Mouse (Mus musculus): ENCODE results near the gene Shb. TPM values are rescaled to one million over a fixed set of nuclear protein-coding genes. Genes with fewer than 3 reads are reported as not detected.

Gene Shb
- 10 to 100 TPM; 17.1 to 20.0 (median 18.9) TPM for total RNA-seq (2022)

DNA sequence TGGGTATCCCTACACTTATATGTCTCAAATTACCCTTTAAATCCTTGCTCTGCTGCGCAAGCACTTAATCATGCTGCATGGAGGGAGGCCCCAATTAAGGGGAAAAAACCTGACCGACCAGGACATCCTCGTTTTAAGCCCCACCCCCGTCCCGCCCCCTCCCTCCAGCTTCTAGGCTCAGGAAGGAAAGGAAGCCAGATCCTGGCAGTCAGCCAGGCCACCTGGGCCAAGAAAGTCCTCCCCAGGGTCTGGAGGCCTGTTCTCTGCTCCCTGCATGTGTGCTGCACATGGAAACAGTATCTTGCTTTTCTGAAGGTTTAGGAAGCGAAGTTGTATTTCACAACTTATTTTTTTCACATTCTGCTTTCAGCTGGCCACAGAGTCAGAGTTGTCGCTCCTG is at the start of gene Shb:
Gene Shb, minus strand, starts transcription at position 96 of the 400 bp plus-strand sequence.
- no peak for DNase-seq (ENCODE audit: low spot score in 2 of 2)

DNA sequence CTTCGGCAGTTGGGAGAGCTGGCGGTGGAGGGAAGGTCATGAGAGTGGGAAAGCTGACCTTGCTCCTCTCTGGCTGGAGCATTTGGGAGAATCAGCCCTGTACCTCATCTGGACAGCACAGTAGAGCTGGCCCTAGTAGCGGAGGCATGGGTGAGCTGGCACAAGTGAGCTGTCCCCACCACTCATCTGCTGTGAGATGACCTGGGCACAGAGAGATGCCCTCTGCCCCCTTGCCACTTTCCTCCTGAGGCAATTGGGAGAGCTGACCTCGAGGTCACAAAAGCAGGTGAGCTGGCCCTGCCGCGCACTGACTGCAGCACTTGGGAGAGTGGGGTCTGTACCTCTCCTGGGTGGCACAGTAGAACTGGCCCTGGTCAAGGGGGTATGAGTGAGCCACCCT is 48.8 kb upstream of the Shb start:
- no peak for DNase-seq (ENCODE audit: low spot score in 2 of 2)

DNA sequence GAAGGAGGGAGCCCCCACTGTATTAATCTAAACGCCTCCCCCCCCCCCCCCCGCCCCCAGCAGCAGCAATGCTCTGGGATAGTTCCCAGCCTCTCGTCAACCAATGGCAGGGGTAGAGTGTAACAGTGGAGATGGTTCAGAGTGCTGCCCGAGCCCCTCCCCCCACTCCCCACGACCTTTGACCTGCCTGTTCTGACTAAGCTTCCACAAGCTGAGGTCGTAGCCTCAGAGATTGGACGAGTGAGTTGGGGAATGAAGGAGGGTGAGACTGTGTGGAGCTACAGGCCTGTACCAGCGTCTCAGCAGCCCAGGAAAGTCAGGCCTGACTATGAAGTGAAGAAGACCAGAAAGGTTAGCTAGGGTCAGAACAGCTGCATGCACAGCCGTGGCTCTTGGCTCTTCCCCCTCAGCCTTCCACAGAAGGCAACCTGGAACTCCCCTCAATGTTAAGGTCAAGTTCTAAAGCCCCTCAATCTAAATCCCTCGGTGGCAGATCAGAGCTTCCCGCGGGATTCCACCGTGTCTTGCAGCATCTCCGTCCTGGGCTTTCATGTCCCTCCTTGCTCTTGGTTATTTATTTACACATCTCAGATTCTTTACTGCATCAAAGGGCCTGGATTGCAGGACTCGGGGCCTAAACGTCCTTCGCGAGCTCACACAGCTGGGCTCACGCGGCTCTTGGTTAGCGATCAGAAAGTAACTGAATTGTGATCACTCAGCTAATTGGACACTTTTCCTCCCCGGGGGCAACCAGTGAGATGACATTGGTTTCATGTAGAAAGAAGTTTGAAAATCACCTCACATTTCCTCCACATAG is 46.5 kb upstream of the Shb start:
- no peak for DNase-seq (ENCODE audit: low spot score in 2 of 2)

DNA sequence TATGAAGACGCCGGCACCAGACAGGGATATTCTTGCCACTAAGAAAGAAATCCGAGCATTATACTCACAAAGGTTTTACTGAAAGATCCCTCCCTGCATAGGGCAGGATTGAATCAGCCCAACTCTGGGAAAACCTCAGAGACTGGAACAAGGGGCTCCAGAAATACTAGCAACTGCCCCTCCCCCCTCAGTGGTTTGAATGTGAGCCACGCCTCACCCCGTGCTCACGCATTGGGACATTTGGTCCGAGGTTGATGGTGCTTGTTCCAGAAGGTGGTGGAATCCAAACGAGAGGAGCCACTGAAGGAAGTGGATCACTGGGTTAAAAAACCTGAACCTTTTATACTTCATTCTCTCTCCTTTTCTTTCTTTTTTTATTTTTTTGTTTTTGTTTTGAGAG is 45.4 kb upstream of the Shb start:
- no peak for DNase-seq (ENCODE audit: low spot score in 2 of 2)

DNA sequence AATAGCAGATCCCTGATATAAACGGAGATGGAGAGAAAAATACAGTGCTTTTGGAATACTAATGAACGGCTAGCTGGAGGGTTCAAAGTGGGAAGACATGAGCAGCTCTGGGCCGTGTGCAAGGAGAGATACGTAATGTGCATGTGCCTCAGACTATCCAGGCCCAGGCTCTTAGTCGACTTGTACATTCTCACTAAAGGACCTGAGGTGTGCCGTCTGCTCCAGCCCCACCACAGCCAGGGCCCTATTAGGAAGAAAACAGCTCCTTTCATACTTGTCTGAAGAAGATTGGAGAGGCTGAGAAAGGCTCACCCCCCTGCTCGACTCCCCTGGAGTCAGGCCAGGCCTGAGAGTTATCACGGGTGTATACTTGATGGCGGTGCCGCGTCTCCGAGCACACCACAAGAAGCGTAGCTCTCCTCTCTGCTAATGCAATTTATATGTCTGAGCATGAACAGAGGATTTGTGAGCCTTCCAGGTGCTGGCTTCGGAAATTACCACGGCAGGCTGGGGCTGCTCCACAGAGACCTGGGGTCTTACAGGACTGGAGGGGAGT is 42.4 kb upstream of the Shb start:
- DNase-seq (ENCODE audit: low spot score in 2 of 2): no peak

DNA sequence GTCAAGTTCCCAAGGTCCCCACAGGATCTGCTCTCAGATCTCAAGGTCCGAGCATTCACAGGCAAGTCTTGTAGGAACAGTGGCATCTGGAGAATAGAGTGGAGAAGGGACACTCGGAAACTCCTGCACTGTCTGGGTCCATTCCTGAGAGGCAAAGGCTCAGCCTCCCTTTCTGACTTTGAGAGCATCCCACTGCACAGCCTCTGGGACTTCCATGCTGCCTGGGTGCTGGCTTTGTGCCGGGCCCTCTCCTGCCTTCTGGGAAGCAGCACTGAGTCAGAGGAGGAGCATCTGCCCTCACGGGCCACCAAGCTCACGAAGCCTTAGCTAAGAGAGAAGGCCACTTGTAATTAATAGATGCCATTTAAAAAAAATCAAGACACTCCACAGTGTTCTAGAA is 37.3 kb upstream of the Shb start:
- DNase-seq (ENCODE audit: low spot score in 2 of 2): no peak

DNA sequence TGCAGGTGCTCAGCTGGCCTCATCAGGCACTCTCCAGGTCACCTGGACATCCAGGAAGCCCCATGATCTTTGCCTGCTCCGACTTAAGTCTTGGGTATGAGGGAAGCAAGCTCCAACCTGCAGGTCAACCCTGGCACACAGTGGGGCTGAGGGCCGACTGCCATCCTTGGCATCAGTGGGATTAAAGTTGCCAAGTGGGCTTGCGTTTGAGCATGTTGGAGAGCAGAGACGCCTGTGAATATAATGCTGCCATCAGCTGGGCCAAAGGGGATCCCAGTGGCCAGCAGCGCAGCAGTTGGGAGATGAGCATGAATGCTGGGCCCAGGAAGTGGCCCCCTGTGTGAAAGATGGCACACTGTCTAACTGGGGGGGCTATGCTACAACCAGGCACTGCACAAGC is 25.9 kb upstream of the Shb start:
- DNase-seq (ENCODE audit: low spot score in 2 of 2): no peak

DNA sequence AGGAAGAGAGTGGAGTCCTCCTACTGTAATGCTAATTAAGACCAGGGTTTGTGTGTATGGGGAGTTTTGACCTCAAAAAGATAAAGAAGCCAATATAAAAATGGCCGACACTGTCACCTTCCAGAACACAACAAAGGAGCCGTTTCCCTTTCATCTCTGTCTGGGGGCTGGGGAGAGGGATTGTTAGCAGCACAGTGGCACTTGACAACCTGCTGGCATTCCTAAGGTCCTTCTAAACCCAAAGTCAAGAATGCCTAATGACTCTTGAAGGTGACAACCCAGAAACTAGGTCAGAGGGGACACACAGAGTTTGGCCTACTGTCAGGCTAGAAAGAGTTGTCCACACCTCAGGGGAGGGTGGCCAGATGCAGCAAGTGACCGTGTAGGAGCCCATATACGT is 20.3 kb upstream of the Shb start:
- DNase-seq (ENCODE audit: low spot score in 2 of 2): no peak

DNA sequence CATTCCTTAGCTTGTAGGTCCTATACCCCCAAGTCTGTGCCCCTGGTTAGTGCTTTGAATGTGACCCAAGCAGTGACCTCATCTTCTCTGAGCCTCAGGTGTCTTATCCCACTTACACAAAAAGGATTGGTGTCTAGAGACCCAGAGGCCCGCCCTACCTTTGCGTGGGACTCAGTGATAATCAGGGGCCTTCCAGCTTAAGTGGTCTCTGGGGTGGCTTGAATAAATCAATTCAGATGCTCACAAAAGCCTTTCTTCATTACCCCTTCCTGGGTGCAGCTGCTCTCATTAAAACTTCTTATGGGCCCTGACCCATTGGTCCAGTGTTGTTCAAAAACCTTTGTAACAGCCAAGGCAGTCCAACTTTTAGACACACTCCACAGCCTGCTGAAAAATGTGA is 18.7 kb upstream of the Shb start:
- DNase-seq (ENCODE audit: low spot score in 2 of 2): no peak

DNA sequence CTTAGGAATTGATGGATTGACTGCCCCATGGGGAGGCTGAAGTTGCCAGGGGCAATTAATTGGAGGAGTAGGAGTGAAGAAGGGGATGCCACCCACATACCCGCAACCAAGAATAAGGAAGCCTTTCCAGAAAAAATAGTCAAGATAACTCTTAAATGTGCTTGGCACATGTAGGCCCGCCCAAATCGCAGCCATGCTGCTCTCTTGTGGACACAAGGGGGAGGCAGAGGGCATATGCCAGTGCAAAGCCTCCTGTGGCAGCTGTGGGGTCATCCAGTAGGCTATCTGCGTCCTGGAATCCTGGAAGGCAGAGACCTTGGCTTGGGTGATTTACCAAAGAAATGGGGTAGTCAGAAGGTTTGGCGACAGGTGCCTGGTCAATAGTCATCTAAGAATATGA is 17.2 kb upstream of the Shb start:
- DNase-seq (ENCODE audit: low spot score in 2 of 2): no peak

DNA sequence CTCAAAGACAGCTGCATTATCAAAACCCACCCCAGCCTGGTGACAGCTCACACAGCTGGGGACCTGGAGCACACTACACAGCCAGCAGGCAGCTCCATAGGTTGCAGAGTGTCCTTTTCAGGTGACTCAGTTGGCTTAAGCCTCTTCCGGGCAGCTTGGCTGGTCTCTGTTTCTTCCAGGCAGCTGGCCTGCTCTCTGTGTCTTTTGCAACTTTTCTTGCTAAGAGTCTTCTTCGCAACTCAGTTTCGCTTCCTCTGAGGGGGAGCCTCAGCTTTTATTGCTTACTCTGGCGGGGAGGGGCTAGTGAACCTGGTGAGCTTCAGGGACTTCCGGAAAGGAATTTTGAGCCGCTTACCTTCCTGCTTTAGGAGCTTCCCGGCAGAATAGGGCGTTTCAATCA is 13.6 kb upstream of the Shb start:
- DNase-seq (ENCODE audit: low spot score in 2 of 2): no peak

DNA sequence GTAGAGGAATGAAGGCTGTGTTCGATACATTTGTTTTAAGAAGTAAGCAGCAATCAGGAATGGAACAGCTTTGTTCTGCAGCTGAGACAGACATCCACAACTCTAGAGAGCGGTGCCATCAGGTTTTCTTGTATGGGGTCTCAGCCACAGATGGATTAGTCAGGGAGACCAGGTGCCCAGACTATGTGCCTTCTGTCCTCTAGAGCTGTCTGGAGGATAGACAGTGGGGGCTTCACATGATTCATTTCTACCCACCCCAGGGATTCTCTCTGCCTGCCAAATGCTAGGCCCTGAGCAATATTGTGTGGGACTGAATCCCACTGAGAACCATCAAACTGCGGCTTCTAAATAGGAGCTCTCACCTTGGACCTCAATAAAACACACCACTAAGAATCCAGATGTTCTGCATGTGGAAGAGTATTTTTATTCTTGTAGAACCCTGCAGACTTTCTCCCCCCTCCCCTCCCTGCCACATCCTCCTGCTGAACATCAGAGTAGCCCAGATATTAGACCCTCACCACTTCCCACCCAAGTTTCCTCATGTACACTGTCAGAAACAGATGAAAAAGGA is 11.3 kb upstream of the Shb start:
- no peak for DNase-seq (ENCODE audit: low spot score in 2 of 2)

DNA sequence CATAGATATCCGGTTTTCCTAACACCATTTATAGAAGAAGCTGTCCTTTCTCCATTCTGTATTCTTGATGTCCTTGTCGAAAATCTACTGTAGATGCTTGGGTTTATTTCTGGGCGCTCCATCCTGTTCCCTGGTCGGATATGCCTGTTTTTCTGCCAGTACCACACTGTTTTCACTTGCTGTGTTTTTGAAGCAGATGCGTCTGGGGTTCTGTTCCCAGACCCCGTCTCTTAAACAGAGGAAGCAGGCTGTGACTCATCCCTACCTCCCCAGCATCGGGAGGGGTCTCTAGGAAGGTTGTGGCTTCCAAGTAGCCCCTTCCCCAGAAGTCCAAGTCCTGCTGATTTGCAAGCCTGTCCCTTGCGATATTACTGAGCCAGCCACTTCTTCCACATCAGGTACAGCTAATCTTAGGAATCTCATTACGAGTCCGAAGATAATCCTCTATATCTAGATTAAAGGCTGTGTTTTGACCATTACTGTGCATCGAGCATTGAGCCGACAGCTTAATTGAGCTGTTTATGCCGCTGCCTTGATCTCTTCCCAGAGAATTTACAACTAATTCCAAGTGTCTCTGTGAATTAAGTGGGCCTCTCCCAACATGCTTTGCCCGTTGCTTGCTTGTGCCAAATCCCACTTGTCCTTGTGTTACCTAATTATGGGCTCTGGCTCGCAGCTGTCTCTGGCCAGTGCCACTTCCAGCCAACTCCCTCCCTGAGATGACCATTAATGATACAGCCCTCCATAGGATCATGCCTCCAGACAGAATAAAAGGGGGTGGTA is 8.1 kb upstream of the Shb start:
- no peak for DNase-seq (ENCODE audit: low spot score in 2 of 2)

DNA sequence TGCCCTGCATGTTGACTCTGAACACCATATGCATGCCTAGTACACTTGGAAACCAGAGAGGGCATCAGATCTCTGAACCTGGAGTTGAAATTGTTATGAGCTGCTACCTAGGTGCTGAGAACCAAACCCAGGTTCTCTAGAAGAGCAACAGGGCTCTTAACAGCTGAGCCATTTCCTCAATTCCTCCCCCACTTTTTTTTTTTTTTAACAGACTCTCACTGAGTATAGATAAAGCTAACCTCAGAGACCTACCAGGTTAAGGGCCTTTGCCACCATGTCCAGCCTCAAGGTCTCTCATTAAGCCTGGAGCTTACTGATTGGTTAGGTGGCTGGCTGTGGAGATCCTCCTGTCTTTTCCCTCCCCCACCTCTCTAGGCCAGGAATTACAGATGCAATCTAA is 6.9 kb upstream of the Shb start:
- DNase-seq (ENCODE audit: low spot score in 2 of 2): no peak

DNA sequence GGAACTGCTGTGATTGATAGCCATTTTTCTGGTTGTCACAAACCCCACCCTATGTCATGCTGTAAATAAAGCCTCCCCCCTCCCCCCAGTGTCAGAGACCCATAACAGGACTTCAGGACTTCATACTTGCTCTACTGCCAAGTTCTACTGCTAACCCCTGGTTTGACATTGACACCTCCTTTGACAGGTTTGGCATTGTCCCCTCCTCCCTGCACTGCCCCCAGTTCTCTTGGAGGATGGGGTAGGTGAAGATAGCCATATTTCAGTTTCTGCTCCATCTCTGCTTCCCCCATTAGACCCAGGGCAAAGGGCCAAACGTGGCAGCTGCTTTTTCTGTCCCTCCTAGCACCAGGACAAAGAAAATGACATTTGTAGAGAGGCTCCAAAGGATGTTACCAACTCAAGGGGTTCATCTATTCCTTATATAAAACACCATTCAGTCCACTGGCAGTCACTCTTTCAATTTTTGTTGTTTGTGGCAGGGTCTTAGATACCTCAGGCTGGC is 1.2 kb upstream of the Shb start:
- no peak for DNase-seq (ENCODE audit: low spot score in 2 of 2)

DNA sequence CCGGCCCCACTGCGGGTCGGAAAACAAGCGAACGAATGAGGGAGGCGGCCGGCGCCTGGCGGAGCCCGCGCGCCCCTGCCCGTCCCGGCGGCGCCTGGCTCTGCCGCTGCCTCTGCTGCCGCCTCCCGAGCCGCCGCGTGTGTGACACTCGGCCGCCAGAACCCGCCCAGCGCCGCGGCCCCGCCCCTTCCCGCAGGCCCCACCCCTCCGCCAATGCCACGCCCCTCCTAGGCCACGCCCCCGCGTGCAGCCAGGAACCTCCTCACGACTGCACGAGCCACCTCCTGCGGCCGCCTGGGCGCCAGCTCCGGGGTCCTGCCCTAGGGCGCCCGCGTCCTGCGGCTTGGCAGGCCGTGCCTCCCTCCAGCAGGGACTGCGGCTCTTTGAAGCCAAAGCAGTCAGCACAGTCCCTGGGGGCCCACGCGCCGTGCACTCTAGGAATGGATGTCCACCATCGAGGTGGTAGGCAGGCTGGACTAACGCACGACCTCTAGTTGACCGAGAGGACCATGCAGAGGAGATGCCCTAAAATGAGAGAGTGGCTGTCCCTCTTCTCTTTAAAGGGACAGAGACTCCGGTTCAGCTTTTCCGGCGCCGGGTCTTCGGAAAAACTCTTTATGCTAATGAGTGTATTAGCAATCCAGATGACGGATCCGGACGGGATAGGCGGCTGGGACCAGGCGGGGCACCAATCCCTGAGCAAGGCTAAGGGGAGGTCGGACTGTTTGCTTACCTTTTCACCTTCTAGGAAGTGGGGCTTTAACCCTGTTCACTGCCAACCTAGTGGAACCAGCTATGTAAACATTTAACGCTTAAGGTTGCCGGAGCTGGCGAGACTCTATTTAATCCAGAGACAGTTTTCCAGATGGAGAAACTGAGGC is 1.4 kb downstream of the Shb start:
- DNase-seq (ENCODE audit: low spot score in 2 of 2): peak; percentile 79 to 87

DNA sequence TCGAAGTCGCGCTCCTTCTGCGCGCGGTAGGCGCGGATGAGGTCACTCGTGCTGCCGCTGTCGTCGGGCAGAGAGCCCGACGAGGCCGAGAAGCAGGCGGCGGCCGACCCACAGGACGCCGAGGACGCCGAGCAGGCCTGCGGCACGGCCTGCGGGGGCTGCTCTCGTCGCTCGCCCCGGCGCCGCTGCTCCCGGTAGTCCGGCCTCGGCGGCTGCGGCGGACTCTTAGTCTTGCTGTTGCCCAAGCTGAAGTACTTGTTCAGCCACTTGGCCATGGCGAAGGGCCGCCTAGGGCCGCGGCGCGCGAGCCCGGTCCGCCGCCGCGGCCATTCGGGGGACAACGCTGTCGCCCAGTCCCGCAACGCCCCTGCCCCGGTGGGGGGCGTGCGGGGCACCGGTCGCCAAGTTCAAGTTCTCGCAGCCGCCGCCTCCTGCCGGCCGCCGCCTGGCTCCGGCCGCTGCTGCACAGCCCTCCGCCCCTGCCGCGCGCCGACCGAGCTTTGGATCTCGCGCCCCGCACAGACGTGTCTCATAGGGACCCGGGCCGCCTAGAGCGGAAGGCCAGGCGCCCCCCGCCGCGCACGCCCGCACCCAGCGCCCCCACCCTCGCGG is 2.2 kb downstream of the Shb start:
- DNase-seq (ENCODE audit: low spot score in 2 of 2): no peak

DNA sequence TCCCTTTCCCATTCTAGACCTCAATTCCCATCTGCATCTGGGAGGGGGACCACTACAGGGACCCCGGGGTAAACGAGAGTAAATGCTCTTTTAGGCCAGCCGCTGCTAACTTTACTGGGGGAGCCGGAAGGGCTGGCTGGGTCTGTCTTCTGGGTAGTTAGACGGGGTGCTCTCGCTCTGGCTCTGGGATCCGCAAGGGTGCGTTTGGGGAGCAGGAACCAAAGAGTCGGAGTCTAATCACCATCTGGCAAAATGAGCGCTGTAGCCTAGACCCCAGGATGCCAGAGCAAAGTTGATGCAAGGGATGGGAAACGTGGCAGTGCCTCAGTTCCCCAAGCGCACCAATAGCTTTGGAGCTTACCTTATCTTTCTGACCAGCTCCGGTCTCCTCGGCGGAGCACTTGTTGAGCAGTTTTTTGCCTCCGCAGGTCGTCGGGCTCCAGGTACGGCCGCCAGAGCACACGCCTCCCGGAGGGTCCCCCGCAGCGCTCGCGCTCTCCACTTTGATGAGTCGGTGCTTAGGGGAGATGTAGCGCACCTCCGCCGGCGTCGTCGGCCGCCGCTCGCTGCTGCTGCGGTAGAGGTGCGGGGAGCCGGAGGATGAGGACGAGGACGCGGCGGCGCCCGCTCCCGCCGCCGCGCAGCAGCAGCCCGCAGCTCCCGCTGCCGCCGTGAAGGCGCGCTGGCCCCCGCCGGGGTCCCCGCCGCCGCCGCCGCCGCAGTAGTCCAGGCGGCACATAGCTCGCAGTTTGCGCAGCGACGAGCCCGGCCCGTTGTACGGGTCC is 2.9 kb downstream of the Shb start:
- no peak for DNase-seq (ENCODE audit: low spot score in 2 of 2)

DNA sequence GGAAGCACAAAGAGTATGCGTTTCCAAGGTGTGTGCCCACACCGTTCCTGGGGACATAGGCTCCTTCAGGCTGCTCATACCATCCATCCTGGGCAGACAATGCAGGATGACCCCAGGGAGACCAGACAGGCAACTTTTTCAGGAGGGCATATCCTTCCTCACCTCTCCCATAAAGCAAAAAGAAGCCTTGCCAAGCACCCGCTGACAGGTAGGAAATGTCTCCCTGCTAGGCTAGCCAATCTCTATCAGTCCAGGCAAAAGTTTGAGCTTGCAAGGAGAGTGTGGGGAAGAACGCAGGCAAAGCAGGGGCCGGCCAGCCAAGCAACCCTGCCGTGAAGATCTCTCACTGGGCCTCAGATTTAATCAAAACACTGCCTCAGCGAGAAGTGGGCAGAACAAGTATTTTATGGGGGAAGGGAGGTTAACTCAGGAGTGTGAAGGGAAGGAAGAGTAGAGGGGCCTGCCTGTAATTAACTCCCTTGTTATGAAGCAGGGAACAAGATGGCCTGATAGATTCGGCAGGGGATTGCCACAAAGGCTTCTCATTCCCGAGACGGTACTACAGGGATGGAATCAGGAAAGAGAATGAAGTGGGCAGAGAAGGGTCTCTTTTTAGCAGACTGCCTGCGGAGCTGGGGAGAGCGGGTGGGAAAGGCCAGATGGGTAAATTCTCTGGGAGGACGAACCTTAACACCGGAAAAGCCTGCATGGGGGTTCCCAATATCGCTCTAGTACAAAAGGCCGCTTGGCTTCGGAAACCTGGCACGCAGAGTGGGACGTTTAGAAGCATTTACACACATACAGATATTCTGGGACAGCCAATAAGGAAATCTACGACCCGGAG is 3.7 kb downstream of the Shb start:
- no peak for DNase-seq (ENCODE audit: low spot score in 2 of 2)

All from left cerebral cortex, adult 8-10 months (tissue).